Mouse (Mus musculus) G1E (cell line): ENCODE data around the gene Zfp119a. TPM values are rescaled to one million over a fixed set of nuclear protein-coding genes. Genes with fewer than 3 reads are reported as not detected.
"Not testable (repeated sequence)": the region's sequence is repeated elsewhere in the genome, so short reads cannot be mapped to it uniquely, and the experiment has no call there.

Source experiments
- ATAC-seq: 2 replicates; pipeline ENCODE4 v1.8.0; 2016; ENCODE audit warnings: mild to moderate bottlenecking; ENCODE audit not compliant: insufficient number of reproducible peaks, poor library complexity, low FRiP score, severe bottlenecking; ENCODE audit errors: extremely low read depth
- DNase-seq: peaks from one replicate; pipeline ENCODE4 v3.0.0; 2012; ENCODE audit warnings: low spot score
- H3K27me3 ChIP-seq: 2 replicates; pipeline ENCODE4 v1.6.1; 2012; ENCODE audit warnings: mild to moderate bottlenecking, low read length, inconsistent platforms; ENCODE audit not compliant: insufficient read depth
- H3K36me3 ChIP-seq: replicated peaks from 2 replicates; pipeline ENCODE3; 2012; ENCODE audit warnings: mild to moderate bottlenecking, inconsistent platforms
- H3K4me1 ChIP-seq: 2 replicates; pipeline ENCODE4 v1.6.1; 2012; ENCODE audit warnings: low read depth, low read length, inconsistent platforms, mixed read lengths; ENCODE audit not compliant: insufficient read depth
- H3K4me3 ChIP-seq: 2 replicates; pipeline ENCODE4 v1.5.1; 2012; ENCODE audit warnings: low read depth, mild to moderate bottlenecking, inconsistent platforms, low read length, moderate library complexity, mixed read lengths
- H3K9me3 ChIP-seq: replicated peaks from 2 replicates; pipeline ENCODE4 v1.6.1; 2012; ENCODE audit warnings: inconsistent platforms
- CTCF ChIP-seq: IDR thresholded peaks from 2 replicates; pipeline ENCODE4 v1.5.1; 2012; ENCODE audit warnings: low read depth, low read length, inconsistent platforms, mixed read lengths
- GATA1 ChIP-seq: IDR thresholded peaks from 2 replicates; pipeline ENCODE4 v1.6.1; 2012; ENCODE audit warnings: borderline replicate concordance, low read length, inconsistent platforms, mixed read lengths
- GATA2 ChIP-seq: IDR thresholded peaks from 2 replicates; pipeline ENCODE4 v1.6.1; 2012; ENCODE audit warnings: low read depth, low read length, inconsistent platforms, borderline replicate concordance
- POLR2AphosphoS5 ChIP-seq: IDR thresholded peaks from 2 replicates; pipeline ENCODE4 v1.6.1; 2012; ENCODE audit warnings: low read depth, low read length, inconsistent platforms; ENCODE audit not compliant: insufficient replicate concordance
- TAL1 ChIP-seq: conservative IDR thresholded peaks from 2 replicates; pipeline ENCODE4 v1.6.1; 2012; ENCODE audit warnings: low read depth, low read length, inconsistent platforms, mixed read lengths
- polyA plus RNA-seq: library from polyadenylated mRNA; stranded (reverse); fragments of >175 nt; gene quantifications from 2 replicates; pipeline ENCODE4 v1.2.3, GENCODE M21; 2012
- total RNA-seq, 2 experiments: library from RNA; stranded (forward) in 1 of 2; stranded (reverse) in 1 of 2; fragments of 200-1000 nt in 1 of 2; fragments of >200 nt in 1 of 2; fragmentation: Nextera tagmentation in 1 of 2; gene quantifications; 2 replicates each; pipeline ENCODE4 v1.2.3; 2014 to 2017

Zfp119a gene
- total RNA-seq (2014; fragmentation: Nextera tagmentation) (7.7 and 10.0 TPM in 2 replicates), total RNA-seq (2017) (8.4 TPM in 2 replicates), polyA plus RNA-seq (0.09 and 0.26 TPM in 2 replicates)

- not testable (repeated sequence) for H3K27me3 ChIP-seq, H3K36me3 ChIP-seq, H3K9me3 ChIP-seq
- H3K4me1 ChIP-seq, result peaks cover 15% of the 10 kb centered on the region
- DNase-seq (peak; percentile 61), ATAC-seq (peak; percentile 97)
- peak within 1 kb of the TSS; percentile 75 for H3K4me3 ChIP-seq
Observed at GRCm38 (mm10) chr17:55878636-55879369, at the start of gene Zfp119a. Gene Zfp119a (minus strand): TSS chr17:55878930.

DNA sequence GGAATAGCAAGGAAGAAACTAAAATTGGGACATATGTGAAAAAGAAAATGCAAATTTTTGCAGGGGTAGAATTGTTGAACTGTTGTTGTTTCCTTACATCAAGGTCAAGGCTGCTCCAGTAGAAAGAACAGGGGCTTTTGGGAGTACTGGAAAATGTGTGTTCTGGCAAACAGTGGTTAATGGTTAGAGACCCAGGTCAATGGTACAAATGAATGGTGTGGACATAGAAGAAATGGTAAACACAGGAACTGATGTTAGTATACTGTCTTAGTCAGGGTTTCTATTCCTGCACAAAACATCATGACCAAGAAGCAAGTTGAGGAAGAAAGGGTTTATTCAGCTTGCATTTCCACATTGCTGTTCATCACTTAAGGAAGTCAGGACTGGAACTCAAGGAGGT lies 27.9 kb upstream of the Zfp119a start:
- Histone ChIP-seq H3K4me3 (no peak overlapping the region), H3K27me3 (peaks cover 3% of the 10 kb centered on the region; the same call in 1 of the 2 replicates), H3K4me1 (peaks cover 2% of the 10 kb centered on the region; the same call in 1 of the 2 replicates), H3K36me3 (no peaks in the 10 kb centered on the region), H3K9me3 (no peaks in the 10 kb centered on the region)
- TF ChIP-seq CTCF, result no peak
- no peak for TF ChIP-seq POLR2AphosphoS5
- TF ChIP-seq GATA1, result no peak
- no peak for TF ChIP-seq TAL1
- TF ChIP-seq GATA2, result no peak
- ATAC-seq (no peak), DNase-seq (no peak)

- no peak for TF ChIP-seq POLR2AphosphoS5
- no peak for TF ChIP-seq CTCF
- no peak for TF ChIP-seq GATA1
- TF ChIP-seq TAL1, result no peak
- TF ChIP-seq GATA2, result no peak
- Histone ChIP-seq H3K9me3 (0 out of 2 replicates have a peak, but pooled peaks cover 3% of the 10 kb centered on the region), H3K4me1 (peaks cover 2% of the 10 kb centered on the region; the same call in 1 of the 2 replicates), H3K4me3 (no peak overlapping the region), H3K36me3 (no peaks in the 10 kb centered on the region), H3K27me3 (no peaks in the 10 kb centered on the region)
- DNase-seq, result no peak
- no peak for ATAC-seq
Observed at GRCm38 (mm10) chr17:55904131-55904530, 25.4 kb upstream of the Zfp119a start.

DNA sequence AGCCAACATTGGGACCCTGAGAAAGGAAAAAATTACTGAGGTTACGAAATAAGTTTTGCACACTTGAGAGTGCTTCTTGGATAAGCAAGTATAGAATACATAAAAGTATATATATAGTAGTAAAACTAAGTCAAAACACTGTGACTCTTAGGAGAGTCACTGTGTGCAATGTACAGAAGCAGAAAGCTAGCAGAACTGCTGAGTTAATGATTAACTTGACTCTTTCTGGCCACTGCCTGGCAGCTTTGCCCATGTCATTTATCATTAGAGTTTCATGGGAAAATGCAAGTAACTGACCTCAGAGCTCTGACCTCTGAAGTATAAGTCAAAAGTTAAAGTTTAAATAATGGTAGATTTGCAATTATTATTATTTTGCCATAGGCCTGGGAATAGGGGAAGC lies 25.0 kb upstream of the Zfp119a start:
- H3K4me1 ChIP-seq, result peaks cover 2% of the 10 kb centered on the region; the same call in 1 of the 2 replicates
- no peak for ATAC-seq
- H3K36me3 ChIP-seq, result no peaks in the 10 kb centered on the region
- H3K27me3 ChIP-seq, result no peaks in the 10 kb centered on the region
- H3K4me3 ChIP-seq, result no peak overlapping the region
- no peak for DNase-seq
- TF ChIP-seq GATA1, result no peak
- no peak for TF ChIP-seq GATA2
- no peak for TF ChIP-seq POLR2AphosphoS5
- TF ChIP-seq TAL1, result no peak
- TF ChIP-seq CTCF, result no peak
- H3K9me3 ChIP-seq, result 0 out of 2 replicates have a peak, but pooled peaks cover 6% of the 10 kb centered on the region

- no peak for DNase-seq
- ATAC-seq, result no peak
- peaks cover 2% of the 10 kb centered on the region; the same call in 1 of the 2 replicates for H3K4me1 ChIP-seq
- TF ChIP-seq GATA2 (no peak), GATA1 (no peak), TAL1 (no peak), POLR2AphosphoS5 (no peak), CTCF (no peak)
- no peaks in the 10 kb centered on the region for H3K36me3 ChIP-seq
- H3K9me3 ChIP-seq, result peaks cover 11% of the 10 kb centered on the region
- no peaks in the 10 kb centered on the region for H3K27me3 ChIP-seq
- no peak overlapping the region for H3K4me3 ChIP-seq
Observed at GRCm38 (mm10) chr17:55903087-55903486, 24.4 kb upstream of the Zfp119a start.

DNA sequence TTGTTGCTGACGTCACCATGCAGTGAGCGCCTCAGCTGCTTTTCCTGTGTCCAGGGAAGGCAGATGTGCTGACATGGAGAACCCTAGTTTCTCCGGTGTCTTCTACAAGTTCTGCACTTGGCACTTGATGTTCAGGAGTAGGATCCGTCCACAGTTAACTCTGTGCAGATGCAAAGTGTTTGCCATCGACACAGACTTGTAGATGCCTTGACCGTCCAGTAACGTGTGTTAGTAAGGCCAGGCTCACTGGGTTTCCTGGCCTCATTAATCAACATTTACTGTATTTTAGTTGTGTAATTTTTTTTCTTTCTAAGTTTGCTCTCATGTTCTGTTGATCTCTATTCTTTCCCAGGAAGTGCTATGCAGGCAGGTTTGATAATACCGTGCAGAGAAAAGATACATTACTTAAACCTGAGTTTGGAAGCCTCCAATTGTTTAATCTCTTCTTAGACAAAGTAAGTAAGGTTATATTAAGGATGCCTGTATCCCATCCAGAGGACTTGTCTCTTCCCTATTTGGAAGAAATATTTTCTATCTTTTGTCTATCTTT lies 13.8 kb upstream of the Zfp119a start:
- H3K4me1 ChIP-seq, H3K9me3 ChIP-seq, DNase-seq, H3K27me3 ChIP-seq, H3K36me3 ChIP-seq: not testable (repeated sequence)
- peak overlapping the region; percentile 71 for H3K4me3 ChIP-seq
- ATAC-seq, result peak; percentile 3; the same call in 1 of the 2 replicates
